Mouse (Mus musculus): ENCODE measurements at regions not wholly inside any gene's neighbourhood (a gene's known extent, or its start where the extent isn't known, plus 50 kb on each side); places are given as distances from the start of the nearest gene placed in this dataset.

GRCm38 (mm10) chr2:178636901-178637300, 206.6 kb downstream of the Cdh26 start:
- no peaks in the 10 kb centered on the region for H3K27me3 ChIP-seq (replicated peaks)
- peaks cover 12% of the 10 kb centered on the region for H3K9me3 ChIP-seq (replicated peaks; ENCODE audit: low read length)
- no peak overlapping the region for H3K9ac ChIP-seq (ENCODE audit: insufficient read depth, low read depth)
- TF ChIP-seq USF1 (IDR thresholded peaks at IDR 0.05; ENCODE audit: low read depth, low read length) (no peak), MAX (IDR thresholded peaks at IDR 0.05; ENCODE audit: low read length) (no peak), MEF2A (IDR thresholded peaks at IDR 0.05; ENCODE audit: borderline replicate concordance, low read depth, low read length) (no peak)
- no peak overlapping the region for H3K4me3 ChIP-seq (replicated peaks in 1 of 3; ENCODE audit: low read depth in 2 of 3, low read length in 2 of 3, poor library complexity in 1 of 3)
- no peak overlapping the region for H3K4me2 ChIP-seq (ENCODE audit: insufficient read depth, low read depth, poor library complexity, severe bottlenecking)
- in situ Hi-C loops (cut with MboI; ENCODE audit: low pct_ligation_motif_present, low pct_unique_long_range_greater_than_20kb, low sequenced_read_pairs) (no loop called here), dilution Hi-C loops (cut with MboI; ENCODE audit: extremely low pct_ligation_motif_present, extremely low pct_unique_long_range_greater_than_20kb, low sequenced_read_pairs) (no loop called here)
- H3K36me3 ChIP-seq (replicated peaks in 1 of 2; ENCODE audit: control insufficient read depth in 1 of 2, insufficient read depth in 1 of 2, low read length in 1 of 2), result no peaks in the 10 kb centered on the region
- H3K79me2 ChIP-seq (replicated peaks; ENCODE audit: control insufficient read depth, extremely low read depth, insufficient read depth, poor library complexity, severe bottlenecking), result no peaks in the 10 kb centered on the region
- no peak overlapping the region for H3K27ac ChIP-seq (ENCODE audit: insufficient read depth, low read depth)
- no peaks in the 10 kb centered on the region for H3K4me1 ChIP-seq (ENCODE audit: control insufficient read depth in 1 of 2, insufficient read depth in 2 of 2)
- no peak for DNase-seq (ENCODE audit: extremely low read depth)

- H3K36me3 ChIP-seq (replicated peaks in 1 of 2; ENCODE audit: control insufficient read depth in 1 of 2, insufficient read depth in 1 of 2, low read length in 1 of 2), result no peaks in the 10 kb centered on the region
- no peak for DNase-seq (ENCODE audit: extremely low read depth)
- peaks cover 10% of the 10 kb centered on the region for H3K27me3 ChIP-seq (replicated peaks)
- no peak overlapping the region for H3K4me3 ChIP-seq (replicated peaks in 1 of 3; ENCODE audit: low read depth in 2 of 3, low read length in 2 of 3, poor library complexity in 1 of 3)
- in situ Hi-C loops (cut with MboI; ENCODE audit: low pct_ligation_motif_present, low pct_unique_long_range_greater_than_20kb, low sequenced_read_pairs), result no loop called here
- no peak overlapping the region for H3K4me2 ChIP-seq (ENCODE audit: insufficient read depth, low read depth, poor library complexity, severe bottlenecking)
- no peak for TF ChIP-seq IRF4 (IDR thresholded peaks at IDR 0.05; ENCODE audit: low read depth, low read length)
- TF ChIP-seq SIN3A (IDR thresholded peaks at IDR 0.05; ENCODE audit: low read length), result no peak
- no peak for TF ChIP-seq MAFK (IDR thresholded peaks at IDR 0.05; ENCODE audit: insufficient replicate concordance, low read length)
- no peak for TF ChIP-seq POLR2AphosphoS2 (IDR thresholded peaks at IDR 0.05; ENCODE audit: low read depth, low read length)
- TF ChIP-seq JUN (IDR thresholded peaks at IDR 0.05; ENCODE audit: insufficient read depth, low read depth, low read length), result no peak
- TF ChIP-seq TCF12 (IDR thresholded peaks at IDR 0.05; ENCODE audit: low read depth, low read length), result no peak
- no peak for TF ChIP-seq UBTF (IDR thresholded peaks at IDR 0.05; ENCODE audit: low read depth, low read length)
- TF ChIP-seq MEF2A (IDR thresholded peaks at IDR 0.05; ENCODE audit: borderline replicate concordance, low read depth, low read length), result no peak
- no peak for TF ChIP-seq HCFC1 (IDR thresholded peaks at IDR 0.05; ENCODE audit: low read depth, low read length)
- no peaks in the 10 kb centered on the region for H3K4me1 ChIP-seq (ENCODE audit: control insufficient read depth in 1 of 2, insufficient read depth in 2 of 2)
- no peak overlapping the region for H3K27ac ChIP-seq (ENCODE audit: insufficient read depth, low read depth)
- dilution Hi-C loops (cut with MboI; ENCODE audit: extremely low pct_ligation_motif_present, extremely low pct_unique_long_range_greater_than_20kb, low sequenced_read_pairs), result no loop called here
- H3K79me2 ChIP-seq (replicated peaks; ENCODE audit: control insufficient read depth, extremely low read depth, insufficient read depth, poor library complexity, severe bottlenecking), result no peaks in the 10 kb centered on the region
- H3K9ac ChIP-seq (ENCODE audit: insufficient read depth, low read depth), result no peak overlapping the region
- peaks cover 6% of the 10 kb centered on the region for H3K9me3 ChIP-seq (replicated peaks; ENCODE audit: low read length)
Measured at GRCm38 (mm10) chr2:178642137-178643052, 212.1 kb downstream of the Cdh26 start.

GRCm38 (mm10) chr2:178643053-178643402, 212.7 kb downstream of the Cdh26 start:
- DNase-seq (ENCODE audit: extremely low read depth), result no peak
- H3K4me3 ChIP-seq (replicated peaks in 1 of 3; ENCODE audit: low read depth in 2 of 3, low read length in 2 of 3, poor library complexity in 1 of 3), result no peak overlapping the region
- no peaks in the 10 kb centered on the region for H3K36me3 ChIP-seq (replicated peaks in 1 of 2; ENCODE audit: control insufficient read depth in 1 of 2, insufficient read depth in 1 of 2, low read length in 1 of 2)
- no peak overlapping the region for H3K27ac ChIP-seq (ENCODE audit: insufficient read depth, low read depth)
- H3K4me2 ChIP-seq (ENCODE audit: insufficient read depth, low read depth, poor library complexity, severe bottlenecking), result no peak overlapping the region
- no peak overlapping the region for H3K9ac ChIP-seq (ENCODE audit: insufficient read depth, low read depth)
- H3K9me3 ChIP-seq (replicated peaks; ENCODE audit: low read length), result peaks cover 6% of the 10 kb centered on the region
- dilution Hi-C loops (cut with MboI; ENCODE audit: extremely low pct_ligation_motif_present, extremely low pct_unique_long_range_greater_than_20kb, low sequenced_read_pairs), result no loop called here
- no peaks in the 10 kb centered on the region for H3K79me2 ChIP-seq (replicated peaks; ENCODE audit: control insufficient read depth, extremely low read depth, insufficient read depth, poor library complexity, severe bottlenecking)
- TF ChIP-seq RCOR1 (conservative IDR thresholded peaks at IDR 0.05; ENCODE audit: low read depth, low read length), result no peak
- no peaks in the 10 kb centered on the region for H3K4me1 ChIP-seq (ENCODE audit: control insufficient read depth in 1 of 2, insufficient read depth in 2 of 2)
- H3K27me3 ChIP-seq (replicated peaks), result peaks cover 15% of the 10 kb centered on the region
- in situ Hi-C loops (cut with MboI; ENCODE audit: low pct_ligation_motif_present, low pct_unique_long_range_greater_than_20kb, low sequenced_read_pairs), result no loop called here
